Mouse (Mus musculus) CH12.LX (cell line): ENCODE measurements around the gene Atxn7l1.

Experiments used
- EP300 ChIP-seq: IDR thresholded peaks from 2 replicates; pipeline ENCODE4 v1.6.1; 2011; ENCODE audit warnings: low read length, improper control_type of control experiment
- GABPA ChIP-seq: IDR thresholded peaks from 2 replicates; pipeline ENCODE4 v1.6.1; 2012; ENCODE audit warnings: low read depth, low read length, improper control_type of control experiment, inconsistent platforms; ENCODE audit not compliant: insufficient replicate concordance
- KAT2A ChIP-seq: IDR thresholded peaks from 2 replicates; pipeline ENCODE4 v1.6.1; 2012; ENCODE audit warnings: low read length, improper control_type of control experiment, inconsistent platforms; ENCODE audit not compliant: insufficient replicate concordance
- MAFK ChIP-seq: IDR thresholded peaks from 2 replicates; pipeline ENCODE4 v1.6.1; 2011; ENCODE audit warnings: low read length, improper control_type of control experiment; ENCODE audit not compliant: insufficient replicate concordance
- MAZ ChIP-seq: IDR thresholded peaks from 2 replicates; pipeline ENCODE4 v1.6.1; 2012; ENCODE audit warnings: low read depth, mild to moderate bottlenecking, inconsistent platforms, low read length, improper control_type of control experiment, moderate library complexity
- POLR2A ChIP-seq: IDR thresholded peaks from 2 replicates; pipeline ENCODE4 v1.6.1; 2011; ENCODE audit warnings: low read depth, mild to moderate bottlenecking, improper control_type of control experiment, low read length
- ZC3H11A ChIP-seq: IDR thresholded peaks from 2 replicates; pipeline ENCODE4 v1.6.1; 2012; ENCODE audit warnings: low read depth, mild to moderate bottlenecking, inconsistent platforms, low read length, improper control_type of control experiment

DNA sequence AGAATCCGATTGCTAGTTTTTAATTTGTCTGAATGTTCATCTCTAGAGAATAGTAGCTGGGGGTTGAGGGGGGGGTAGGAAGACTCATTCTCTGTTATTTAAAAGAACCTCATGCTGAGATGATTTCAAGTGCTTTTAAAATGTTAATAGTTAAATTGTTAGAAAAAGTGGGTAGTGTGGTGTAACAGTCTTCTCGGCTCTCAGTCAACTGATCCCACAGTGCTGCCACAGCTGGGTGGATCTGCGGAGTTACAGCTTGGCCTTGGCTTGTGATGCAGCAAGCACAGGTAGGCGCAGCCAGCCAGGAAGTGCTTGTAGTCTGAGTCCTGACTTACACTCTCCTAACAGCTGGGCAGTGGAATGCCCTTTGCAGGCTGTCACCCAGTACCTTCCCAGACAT, 125.7 kb downstream of the Atxn7l1 start:
- TF ChIP-seq MAFK (no peak), EP300 (no peak), ZC3H11A (no peak), KAT2A (no peak), MAZ (no peak), POLR2A (no peak), GABPA (no peak)
